Mouse (Mus musculus) frontal cortex, postnatal 25 days (tissue): ENCODE results near the gene Tmem106c.

Source experiments
- DNase-seq, 2 experiments: peaks; one replicate each; pipeline ENCODE4 v3.0.0; 2022; ENCODE audit warnings: low spot score in 2 of 2

The Tmem106c gene

DNA sequence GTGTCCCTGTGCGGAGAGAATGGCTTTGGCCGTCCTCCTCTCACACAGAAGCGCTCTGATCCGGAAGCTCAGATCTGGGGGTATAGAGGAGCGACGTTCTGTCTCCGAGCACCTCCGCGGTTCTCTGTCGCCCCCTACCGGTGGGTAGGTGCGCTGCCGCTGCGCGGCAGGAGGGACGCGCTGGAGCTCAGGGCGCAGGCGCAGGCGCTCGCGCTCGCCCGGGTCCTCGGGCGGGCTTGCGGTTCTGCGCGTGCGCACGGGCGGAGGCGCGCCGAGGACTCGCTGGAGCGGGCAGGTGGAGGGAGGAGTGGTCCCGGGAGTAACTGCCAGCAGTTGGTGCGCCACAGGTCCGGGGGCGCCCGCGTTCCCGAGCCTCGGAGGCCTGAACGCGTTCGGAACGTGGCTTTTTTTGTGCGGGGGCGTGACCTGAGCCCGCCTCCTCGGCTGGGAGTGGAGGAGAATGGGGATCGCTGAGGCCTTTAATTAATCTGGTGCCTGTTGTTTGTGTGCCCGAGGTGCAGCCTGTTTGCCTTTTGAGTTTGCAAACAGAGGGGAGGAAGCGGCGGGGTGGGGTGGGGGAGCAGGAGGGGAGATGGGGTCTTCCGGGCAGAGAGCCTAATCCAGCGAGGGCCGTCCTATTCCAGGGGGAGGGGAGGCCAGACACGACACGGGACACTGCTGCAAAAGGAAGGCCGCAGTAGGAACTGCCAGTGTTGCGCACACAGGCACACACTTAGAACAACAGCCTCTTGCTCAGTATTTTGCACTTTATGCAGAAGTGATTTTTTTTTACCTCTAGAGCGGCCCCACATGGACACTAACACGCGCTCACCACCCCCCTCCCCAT, at the start of gene Tmem106c:
Gene Tmem106c, plus strand, starts transcription at position 212 of the 847 bp plus-strand sequence.
- peak; percentile 76 to 89 for DNase-seq

DNA sequence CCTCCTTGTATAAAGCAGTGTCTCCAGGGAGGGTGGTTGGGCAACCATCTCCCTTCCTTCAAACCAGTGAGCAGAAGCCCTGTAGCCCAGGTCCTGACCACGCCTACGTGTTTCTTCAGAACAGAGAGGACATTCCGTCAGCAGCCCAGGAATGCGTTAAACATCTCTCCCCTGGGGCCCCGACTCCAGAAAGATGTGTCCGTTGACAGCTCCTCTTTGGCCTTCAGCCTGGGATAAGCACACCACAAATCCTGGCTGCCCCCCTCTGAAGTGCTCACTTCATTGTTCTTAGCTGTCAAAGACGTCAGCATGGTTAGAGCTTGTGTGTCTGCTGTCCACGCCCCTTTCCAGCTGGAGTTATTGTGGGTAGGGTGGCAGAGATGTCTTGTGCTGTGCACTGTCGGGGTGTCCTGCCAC, 49.7 kb upstream of the Tmem106c start:
- no peak for DNase-seq

DNA sequence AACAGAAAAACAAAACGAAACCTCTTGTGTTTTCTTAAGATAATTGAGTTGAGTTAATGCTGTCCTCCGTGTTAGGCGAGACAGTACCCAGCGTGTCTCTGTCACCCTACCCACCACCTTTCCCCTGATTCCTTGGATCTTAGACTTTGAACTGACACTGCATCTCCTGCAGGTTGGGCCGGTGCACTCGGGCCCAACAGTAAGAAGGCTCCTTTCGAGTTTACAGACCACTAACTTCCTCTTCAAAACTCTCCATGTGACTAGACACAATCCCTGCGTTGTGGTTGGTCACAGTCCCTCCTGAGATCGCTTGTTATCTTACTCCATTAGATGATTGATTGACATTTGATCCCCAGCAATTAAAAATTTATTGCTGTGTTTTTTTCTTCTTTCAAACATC, 46.0 kb upstream of the Tmem106c start:
- DNase-seq: no peak

DNA sequence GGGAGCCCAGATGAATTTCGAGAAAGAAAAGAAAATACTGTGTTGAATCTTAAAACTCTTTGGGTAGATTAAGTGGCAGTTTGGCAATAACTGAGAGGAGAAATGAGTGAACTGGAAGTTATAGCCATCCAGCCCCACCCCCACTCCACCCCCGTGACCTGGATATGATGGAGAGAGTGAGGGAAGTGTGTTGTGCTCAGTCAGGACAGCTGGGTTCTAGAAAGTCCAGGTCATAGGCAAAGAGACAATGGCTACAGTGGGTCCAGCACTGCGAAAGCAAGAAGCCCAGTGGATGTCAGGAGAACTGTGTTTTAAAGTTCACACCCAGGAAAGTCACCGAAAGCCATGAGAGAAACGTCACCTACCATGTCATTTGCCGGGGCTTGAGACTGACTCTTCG, 44.8 kb upstream of the Tmem106c start:
- DNase-seq: no peak

DNA sequence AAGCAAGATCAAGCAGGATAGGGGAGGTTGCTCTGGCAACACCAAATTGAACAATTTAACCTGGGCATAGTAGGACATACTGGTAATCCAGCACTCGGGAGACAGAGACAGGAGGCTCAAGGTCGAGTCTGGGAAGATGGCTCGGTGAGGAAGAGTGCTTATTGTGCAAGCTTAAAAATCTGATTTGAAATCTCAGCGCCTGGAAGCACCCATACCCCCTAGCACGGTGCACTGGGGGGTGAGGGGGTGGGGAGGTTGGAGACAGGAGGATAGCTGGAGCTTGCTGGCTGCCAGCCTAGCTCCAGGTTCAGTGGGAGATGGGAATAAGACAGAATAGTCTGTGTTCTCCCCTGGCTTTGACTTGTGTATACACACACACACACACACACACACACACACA, 43.7 kb upstream of the Tmem106c start:
- no peak for DNase-seq

DNA sequence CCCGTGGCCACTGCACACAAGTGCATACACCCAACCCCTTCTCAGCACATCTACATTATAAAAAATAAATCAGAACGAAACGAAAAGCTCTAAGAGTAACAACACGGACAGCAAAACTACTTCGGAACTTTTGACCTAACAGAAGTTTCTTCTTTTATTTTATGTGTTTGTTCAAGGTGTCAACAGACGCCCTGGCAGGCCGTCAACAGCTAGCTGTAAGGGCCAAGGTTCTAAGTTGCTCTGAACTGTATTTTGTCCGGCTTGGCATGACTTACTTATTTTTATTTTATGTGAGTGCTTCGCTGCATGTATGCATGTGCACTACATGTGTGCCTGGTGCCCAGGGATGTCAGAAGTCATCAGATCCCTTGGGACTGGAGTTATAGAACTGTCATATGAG, 42.2 kb upstream of the Tmem106c start:
- no peak for DNase-seq

DNA sequence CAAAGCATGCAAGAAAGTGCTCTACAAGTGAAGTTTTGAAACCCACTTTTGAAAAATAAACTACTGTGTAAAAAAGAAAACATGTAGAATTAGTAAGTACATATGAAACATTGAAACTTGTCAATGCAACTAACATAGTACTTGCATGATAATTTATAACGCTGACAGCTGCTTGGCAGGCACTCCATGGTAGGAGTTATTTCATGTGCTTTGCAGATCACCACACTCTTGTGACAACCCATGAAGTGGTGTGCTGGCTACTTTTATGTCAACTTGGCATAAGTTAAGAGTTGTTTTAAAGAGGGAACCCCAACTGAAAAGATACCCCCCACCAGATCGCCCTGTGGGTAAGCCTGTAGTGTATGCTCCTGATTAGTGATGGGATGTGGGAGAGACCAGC, 41.6 kb upstream of the Tmem106c start:
- no peak for DNase-seq

DNA sequence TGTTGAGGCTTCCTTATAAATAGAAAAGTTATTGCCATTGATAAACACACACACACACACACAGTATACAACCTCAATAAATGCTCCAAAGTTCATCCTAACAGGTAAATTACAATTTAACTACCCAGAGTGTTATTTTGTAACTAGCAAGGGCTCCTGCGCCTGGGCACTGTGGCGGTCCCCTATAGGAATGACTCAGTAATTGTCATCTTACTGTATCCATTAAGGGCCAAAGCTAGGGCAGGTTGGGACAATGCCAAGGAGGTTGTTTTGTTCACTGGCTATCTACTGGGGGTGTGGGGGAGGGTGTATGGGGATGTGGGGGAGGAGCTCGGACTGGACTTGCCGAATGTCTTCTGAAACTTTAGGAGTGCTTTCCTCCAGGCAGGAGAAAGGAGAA, 37.0 kb upstream of the Tmem106c start:
- DNase-seq: no peak

DNA sequence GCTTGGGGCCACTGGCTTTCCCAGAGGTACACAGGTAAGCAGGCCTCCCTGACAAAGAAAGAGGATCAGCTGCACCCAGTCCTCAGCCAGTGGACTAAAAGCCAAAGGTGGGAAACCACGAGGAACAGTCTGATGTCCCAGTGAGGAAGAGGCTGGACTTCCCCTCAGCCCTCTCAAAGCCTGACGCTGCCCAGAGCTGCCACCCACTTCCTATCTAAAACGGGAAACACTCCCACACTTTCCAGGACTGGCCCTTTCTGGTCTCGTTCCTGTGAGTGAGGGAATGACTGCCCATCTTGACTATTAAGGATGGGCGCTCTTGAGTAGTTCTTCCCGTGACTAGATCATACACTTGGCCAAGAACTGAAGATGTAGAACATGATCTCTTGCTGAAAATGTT, 36.2 kb upstream of the Tmem106c start:
- DNase-seq: no peak

DNA sequence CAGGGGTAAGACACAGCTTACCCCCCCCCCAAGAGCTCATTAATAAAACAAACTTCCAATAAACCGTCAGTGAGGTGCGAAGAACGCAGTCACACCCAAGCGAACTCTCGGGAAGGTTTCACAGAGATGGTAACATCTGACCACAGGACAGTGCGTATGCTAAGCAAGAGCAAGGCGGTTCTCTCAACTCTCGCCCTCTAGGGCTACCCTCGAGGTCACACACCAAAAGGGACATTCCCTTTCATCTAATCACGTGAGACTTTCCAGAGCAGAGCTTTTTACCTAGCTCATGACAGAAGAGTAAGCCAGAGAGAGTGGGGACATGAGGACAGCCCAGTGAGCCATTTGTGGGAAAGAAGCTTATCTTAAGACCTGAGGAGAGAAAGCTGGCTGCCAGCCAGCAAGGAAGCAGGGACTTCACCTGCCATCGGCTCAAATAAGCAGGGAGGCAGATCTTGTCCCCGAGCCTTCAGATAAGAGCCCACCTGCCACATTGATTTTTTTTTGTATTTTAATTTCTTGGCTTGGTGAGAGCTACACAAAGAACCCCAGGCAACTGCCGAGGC, 34.7 kb upstream of the Tmem106c start:
- DNase-seq: no peak

DNA sequence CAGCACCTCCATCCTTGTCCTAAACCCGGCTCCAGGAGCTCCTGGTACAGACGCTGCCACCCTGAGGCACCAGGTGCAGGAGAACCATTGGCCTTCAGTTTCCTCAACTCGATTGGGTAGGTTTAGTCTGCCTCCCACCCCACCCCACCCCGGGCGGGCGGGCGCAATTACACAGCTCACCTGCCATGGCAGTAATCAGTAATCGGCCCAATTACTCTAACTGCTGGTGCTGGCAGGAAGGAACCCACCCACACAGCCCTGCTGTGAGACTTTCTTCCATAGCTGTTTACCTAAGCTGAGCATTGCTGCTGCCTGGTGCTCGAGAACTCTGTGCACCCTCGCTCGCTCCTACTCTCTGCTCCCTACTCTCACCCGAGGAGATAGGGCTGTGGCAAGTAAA, 31.6 kb upstream of the Tmem106c start:
- DNase-seq: no peak

DNA sequence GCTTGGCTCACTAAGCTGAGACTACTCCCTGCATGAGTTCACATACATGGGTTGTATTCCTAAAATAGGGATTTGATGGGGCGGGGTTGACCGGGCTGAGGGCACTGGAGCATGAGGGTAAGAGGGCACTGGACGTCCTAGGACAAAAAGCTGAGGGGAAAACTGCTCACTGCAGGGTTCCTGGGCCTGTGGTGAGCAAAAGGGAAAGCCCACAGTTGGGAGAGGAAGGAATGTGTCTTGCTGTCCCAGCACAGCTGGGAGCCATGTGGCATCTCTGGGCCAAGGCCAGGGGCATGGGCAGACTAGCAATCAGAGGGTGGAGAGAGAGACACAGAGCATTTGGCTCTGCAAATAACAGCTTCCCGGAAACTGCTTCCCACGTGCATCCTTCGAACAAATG, 25.4 kb upstream of the Tmem106c start:
- no peak for DNase-seq

DNA sequence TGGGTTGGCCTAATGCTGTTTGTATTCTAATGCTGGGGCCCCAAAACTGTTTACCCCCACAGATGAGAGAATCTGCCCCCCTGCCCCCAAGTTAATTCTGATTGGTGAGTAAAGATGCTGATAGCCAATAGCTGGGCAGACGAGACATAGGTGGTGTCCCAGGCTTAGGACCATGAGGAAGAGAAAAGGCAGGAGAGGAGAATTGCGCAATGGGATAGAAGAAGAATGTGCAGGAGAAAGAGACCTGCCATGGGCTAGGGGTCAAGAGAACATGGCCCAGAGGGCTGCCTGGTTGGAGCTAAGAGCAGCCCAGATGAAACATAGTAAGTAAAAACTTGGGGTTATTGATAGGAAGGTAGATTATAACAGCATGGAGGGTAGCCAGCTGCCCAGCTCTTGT, 23.9 kb upstream of the Tmem106c start:
- DNase-seq: no peak

DNA sequence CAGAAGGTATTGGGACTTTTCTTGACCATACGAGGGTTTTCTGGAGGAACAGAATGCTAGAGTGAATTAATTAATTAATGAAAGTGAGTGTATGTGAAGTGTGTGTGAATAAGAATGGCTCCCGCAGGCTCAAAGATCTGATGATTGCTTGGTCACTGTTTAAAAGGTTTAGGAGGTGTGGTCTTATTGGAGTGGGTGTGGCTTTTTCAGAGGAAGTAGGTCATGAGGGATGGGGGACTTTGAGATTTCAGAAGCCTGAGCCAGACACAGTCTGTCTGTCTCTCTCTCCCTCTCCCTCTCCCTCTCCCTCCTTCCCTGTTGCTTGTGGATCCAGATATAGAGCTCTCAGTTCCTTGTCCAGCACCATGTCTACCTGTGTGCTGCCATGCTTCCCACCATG, 22.7 kb upstream of the Tmem106c start:
- DNase-seq: no peak

DNA sequence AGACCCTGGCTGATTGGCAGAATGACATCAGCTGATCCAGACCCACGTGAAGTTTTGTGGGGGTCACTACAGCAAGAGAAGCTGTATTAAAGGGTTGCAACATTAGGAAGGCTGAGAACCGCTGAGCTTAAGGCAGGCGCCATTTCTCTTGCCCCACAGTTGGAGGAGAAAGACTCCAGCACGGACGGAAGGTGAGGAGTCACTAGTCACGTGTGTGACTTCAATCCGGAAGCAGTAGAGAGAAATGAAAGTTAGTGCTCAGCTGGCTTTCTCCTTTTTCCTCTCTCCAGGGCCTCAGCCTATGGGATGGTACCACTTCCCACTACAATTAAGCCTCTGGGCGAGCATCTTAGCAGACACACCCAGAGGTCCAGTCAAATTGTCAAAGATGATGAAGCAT, 21.5 kb upstream of the Tmem106c start:
- DNase-seq: no peak

DNA sequence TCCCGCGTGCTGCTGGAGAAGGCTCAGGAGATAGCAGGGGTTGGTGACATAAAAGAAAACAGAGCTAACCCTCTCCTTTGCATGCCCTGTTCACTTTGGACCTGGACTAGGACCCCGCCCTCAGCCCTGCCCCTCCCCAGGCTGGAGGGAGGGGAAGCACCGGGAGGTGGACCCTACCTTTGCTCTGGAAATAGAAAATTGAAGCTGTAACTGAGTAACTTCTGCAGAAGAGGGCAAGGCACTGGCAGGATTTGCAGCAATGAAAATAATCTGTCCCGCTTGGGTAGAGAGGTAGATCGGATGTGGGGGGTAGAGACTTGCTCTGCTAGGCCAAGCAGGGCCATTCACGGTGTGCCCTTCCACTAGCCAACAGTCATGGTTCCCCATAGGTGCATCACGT, 20.6 kb upstream of the Tmem106c start:
- no peak for DNase-seq

DNA sequence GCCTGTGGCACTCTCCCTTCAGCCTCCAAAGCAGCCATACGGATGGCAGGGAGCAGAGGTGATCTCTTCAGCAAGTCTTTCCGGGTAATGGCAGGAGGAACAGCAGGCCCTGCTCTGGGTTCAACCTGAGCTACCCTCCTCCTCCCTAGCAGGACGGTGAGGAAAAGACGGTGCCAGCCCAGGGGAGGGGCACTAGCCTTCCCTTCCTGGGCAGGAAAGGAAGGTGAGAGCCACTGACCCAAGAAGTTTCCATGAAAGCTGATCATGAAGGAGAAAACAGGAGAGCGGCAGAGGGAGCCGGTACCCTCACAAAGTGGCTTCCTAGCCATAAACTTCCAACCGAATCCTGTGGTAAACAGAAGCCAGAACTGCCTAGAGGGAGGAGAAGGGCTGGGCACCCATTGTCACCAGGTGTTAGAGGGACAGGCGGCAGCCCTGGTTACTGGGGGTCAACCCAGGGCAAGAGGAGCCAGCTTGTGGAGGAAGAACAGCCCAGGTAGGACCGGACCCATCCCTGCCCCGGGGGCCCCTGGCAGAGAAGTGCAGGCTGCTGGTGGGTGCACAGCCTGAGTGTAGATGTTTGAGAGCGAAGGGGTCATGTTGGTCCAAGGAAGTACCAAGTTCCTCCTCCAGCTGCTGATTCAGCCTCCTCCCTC, 19.0 kb upstream of the Tmem106c start:
- DNase-seq: no peak

DNA sequence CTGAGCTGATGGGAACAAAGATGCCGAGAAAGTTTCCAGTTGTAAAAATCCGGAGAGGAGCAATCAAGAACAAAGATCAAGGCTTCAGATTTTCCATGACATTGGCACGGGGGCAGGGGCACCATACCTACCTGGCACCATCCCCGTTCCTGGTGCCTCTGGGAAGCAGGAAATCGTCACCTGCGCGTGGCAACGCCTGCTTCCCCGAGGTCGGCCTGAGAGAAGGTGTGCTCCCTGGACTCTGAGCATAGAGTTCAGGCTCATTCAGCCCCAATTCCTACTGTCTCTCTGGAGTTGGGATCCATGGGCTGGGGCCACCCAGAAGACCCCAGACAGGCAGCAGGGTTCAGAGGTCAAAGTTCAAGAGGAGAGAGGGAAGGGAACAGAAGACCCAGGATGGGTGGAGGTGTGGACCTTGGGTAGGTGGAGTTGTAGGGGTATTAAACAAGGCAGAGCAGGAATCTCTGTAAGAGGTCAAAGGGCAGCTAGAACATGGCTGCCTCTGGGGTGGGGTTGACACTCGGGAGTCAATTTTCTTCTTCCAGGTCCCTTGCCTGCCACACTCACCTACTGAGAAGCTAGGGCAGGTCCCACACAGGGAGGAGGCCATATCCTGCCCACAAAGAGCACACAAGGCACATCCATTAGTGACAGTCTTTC, 18.2 kb upstream of the Tmem106c start:
- DNase-seq: no peak

DNA sequence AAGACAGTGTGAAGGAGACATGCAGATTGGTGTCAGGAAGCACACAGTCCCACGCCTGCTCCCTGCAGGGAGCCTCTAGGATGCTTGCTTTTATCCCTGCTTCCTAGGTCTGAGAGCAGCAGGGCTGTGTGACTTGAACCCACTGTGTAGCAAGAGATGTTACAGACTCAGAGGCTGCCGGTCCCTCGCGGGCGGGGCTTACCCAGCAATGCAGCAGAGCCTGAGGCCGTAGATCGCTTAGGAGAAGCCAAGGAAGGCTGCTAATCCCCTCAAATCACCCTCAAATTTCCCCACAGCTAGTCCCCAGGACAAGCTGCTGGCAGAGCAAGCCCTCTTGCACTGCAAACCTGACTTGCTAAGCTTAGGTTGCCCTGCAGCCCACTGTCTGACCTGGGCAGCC, 15.3 kb upstream of the Tmem106c start:
- DNase-seq: no peak

DNA sequence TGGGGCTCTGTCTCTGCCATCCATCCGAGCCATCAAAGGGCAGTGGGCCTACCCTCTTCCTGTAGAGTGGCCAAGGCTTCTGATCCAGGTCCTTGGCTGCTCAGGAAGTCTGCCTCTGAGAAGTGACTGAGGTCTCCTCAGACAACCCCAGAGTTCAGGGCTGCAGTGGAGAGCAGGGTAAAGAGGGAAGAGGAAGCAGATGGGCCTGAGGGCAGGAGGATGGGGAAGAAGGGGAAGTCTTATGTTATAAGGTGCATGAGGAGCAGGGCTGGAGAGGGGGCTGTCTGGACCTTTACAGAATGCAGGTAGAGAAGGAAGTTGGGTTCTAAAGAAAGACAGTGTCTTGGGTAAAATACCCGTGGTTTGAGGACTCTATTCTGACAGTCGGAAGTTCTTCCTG, 14.3 kb upstream of the Tmem106c start:
- DNase-seq: no peak

DNA sequence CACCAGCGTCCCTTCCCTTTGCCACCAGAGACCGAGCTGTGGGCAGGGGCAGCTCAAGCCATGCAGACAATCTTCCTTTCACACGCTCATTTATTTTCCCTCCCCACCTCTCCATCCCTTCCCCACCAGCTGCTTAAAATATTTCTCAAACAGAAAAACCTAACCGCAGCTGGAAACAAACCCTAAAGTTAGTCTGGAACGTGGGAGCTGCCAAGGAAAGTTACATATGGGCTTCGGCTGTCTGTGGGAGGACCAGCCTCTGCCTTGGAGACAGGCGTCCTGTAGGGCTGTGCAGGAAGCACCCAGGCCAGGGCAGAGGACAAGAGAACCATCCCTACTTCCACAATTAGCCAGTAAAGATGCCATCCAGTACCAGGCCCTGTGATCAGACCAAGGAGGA, 13.8 kb upstream of the Tmem106c start:
- no peak for DNase-seq

DNA sequence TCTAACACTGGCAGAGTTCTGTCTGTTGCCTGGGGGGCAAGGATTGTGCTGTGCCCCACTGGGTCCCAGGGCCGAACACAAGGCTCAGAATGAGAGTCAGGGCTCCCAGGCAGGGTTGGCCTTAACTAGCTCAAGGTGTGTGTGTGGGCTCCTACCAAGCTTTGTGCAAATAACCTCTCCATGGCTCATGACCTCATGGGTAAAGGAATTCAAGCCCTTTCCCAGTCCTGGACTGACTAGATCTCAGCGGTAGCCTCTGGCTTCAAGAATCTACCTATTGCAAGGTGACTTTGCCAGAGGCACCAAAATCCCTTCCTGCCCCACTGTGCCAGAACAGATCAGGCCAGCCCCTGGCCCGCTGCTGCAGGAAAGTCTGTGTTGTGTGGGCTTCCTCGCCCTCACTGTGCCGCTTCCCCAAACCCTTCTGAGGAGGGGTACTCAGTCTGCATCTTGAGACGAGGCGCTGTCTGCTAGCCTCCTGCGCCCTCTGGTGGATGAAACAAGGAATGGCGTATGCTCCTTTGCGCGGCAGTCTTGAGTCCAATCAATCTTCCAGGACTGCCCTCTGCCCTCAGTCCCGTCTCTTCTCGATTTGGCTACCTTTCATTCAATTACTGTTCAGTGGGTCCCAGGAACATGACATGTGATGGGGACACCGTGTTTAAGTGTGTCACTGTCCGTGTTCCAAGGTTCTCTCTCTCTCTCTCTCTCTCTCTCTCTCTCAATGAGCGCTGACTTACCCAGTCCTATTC, 11.7 kb upstream of the Tmem106c start:
- DNase-seq: peak; percentile 50 to 60
